Mouse (Mus musculus): ENCODE measurements around the gene Nipsnap1.

The Nipsnap1 gene

DNA sequence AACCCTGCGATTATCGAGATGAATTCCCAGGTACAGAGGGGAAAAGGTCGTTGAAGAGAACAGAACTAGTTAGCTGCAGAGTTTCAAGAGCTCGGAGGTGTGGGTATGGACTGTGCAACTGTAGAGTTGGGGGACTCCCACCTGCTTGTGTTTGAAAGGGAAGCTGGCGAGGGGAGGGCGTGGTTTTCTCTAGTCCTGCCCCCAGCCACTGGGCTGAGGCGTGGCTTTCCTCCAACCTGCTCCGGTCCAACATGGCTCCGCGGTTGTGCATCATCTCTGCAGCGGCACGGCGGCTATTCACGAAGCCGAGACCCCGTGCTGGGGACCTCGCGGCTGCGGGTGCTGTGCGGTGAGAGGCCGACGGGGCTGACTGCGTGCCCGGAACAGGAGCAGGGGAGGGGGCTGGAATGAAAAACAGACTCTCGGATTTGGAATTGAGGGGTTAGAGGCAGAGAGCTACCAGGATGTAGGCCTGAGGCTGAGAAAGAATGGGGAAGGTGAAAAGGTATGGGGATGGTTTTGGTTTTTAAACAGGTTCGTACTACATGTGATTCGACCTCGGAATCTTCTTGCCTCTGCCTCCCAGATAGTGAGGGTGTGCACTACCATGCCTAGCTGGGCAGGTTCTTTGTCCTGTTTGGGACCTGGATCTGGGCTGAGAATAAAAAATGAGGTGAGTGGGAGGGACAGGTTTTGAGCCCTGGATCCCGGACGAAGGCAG, at the start of gene Nipsnap1:
TSS of gene Nipsnap1 (plus strand) at position 197 of the 721 bp plus-strand sequence.
- DNase-seq (ENCODE audit: low spot score in 2 of 2) = peak; percentile 50 to 73

DNA sequence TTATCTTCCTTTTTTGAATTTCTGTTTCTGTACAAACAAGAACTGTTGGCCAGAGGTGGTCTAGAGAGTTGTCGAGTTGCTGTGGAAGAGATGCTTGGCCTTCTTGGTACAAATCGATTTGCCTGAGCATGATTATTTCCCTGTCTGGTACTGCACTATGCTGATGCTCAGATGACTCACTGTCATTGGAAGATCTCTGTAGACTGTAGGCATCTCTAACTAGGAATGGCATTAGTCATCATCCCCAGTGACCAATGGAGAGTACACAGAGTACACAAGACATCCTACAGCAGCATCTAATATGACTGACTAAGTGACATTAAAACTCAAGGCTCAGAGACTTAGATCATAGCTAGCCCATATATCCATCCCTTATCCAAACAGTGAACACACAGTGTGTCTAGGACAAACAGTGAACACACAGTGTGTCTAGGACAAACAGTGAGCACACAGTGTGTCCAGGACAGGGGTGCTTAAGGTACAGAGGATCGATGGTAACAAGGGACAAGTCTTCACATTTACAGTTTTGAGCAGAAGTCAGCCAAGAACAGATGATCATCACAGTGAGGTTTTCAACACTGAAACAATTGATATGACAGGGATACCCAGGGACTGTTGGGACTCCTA, 47.5 kb upstream of the Nipsnap1 start:
- DNase-seq (ENCODE audit: low spot score in 2 of 2) = no peak

DNA sequence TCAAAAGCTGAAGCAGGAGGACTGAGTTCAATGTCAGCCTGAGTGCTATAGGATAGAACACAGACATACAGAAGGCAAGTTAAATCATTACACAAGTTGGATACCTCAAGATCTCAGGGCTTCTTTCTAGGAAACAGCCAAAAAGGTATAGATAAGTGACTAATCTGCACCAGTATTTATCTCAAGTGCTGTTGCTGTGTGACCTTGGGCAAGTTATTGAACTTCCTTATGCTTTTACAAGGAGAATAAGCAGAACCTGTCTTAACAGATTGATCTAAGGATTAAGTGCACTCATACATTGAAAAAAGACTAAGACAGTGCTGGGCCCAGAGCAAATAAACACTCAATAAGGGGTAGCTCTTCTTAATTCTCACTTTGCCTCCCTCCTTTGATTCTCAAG, 46.4 kb upstream of the Nipsnap1 start:
- no peak for DNase-seq (ENCODE audit: low spot score in 2 of 2)

DNA sequence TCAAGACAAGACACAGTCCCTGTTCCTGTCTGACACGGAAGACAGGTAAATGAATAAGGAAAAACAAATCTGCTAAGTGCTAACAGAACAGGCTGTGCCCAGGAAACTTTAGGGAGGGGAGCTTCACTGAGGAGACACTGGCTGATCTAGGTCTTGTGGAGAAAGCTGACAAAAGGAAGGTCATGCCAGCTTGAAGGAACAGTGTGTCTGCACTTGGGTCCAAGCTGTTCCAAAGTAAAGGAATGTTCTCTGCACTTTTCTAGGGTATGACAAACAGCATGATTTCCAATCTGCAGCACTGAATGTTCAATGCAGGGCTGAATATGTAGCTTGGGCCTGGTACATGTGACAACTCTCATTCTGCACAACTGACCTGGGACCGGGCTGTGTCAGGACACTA, 45.8 kb upstream of the Nipsnap1 start:
- DNase-seq (ENCODE audit: low spot score in 2 of 2) = no peak

DNA sequence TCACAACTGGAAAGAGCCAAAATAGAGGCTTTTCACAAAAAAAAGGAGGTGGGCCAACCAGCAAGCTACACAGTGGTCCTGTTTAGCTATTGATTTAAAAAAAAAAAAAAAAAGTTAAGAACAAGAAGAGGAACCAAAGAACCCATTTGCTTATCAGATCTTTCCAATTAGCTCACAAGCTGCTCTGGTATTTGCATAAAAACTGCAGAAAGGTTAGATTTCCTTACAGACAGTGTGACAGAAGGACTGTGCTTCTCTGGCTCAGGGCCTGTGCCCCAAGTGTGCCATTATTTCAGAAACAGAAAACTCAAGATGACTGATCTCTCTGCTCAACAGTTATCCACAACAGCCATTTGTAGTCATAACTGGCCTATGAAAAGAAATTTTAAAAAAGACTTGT, 42.7 kb upstream of the Nipsnap1 start:
- no peak for DNase-seq (ENCODE audit: low spot score in 2 of 2)

DNA sequence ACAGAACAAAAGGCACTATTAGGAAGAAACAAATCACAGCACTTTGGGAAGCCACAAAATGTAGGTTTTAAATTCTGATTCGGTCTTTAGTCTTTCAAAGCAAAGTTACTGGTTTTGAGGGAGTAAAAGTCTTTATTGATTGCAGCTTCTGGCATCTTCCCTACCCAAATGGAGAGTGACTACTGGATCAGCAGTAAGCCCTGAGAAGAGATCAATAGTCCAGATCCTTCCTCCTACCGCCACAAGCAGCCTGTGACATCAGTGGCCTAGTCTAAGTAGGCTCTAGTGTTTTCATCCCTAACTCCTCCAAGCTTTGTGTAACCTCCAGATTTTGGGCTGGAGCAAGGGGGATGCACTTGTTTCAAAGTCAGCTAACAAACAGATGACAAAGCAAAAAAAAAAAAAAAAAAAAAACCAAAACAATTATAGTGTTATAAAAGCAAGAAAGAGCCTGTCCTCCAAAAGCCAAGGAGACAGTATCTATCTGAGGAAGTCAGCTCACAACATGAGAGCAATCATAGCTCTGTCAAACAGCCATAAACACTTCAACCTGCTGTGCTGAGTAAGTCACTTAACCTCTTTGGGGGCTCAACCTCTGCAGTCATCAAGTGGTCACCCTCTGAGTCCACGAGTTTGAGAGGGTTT, 40.3 kb upstream of the Nipsnap1 start:
- DNase-seq (ENCODE audit: low spot score in 2 of 2) = no peak

DNA sequence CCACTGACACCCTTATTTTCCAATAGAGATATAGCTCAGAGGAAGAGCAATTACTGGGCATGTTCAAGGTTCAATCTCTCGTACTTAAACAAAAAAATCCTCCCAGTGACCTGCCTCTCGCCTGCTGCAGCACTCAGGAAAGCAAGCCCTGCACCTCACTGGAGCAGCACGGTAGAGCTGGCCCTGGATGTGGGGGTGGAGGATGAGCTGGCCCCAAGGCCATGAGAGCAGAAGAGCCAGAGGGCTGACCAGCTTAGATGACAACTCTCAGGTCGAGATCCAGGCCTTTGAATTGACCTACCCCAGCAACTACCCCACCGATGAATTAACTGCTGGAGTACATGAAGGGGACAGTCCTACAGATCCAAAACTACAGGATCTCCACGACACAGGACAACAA, 38.3 kb upstream of the Nipsnap1 start:
- DNase-seq (ENCODE audit: low spot score in 2 of 2) = no peak

DNA sequence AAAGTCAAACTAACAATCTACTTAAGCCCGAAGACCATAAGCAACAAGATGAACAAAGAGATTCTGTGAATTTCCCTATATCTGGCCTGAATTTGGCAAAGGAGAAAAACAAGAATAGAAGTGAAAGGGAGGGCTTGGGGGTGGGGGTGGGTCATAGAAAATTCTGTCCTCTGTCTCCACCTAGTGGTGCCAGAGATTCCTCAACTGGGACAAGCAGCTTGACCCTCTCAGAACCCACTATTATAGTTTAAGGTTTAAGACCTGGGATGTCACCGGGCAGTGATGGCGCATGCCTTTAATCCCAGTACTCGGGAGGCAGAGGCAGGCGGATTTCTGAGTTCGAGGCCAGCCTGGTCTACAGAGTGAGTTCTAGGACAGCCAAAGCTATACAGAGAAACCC, 37.0 kb upstream of the Nipsnap1 start:
- DNase-seq (ENCODE audit: low spot score in 2 of 2) = peak in 1 of 2 experiments; percentile 10

DNA sequence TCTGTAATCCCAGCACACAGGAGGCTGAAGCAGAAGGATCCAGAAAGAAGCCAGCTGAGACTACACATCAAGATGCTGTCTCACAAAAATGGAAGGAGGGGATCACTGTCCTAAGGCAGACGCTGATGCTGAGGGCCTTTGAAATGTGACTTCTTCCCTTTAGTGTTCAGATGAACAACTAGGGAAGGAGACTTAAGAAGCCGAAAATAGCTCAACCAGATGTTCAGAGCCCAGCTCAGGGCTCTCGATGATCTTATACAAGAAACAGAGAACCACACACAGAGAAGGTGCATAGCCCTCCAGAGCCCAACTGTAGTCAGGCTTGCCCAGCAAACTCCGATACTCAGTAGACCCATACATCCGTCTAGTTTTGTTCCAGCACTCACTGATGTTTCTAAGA, 36.4 kb upstream of the Nipsnap1 start:
- DNase-seq (ENCODE audit: low spot score in 2 of 2) = no peak

DNA sequence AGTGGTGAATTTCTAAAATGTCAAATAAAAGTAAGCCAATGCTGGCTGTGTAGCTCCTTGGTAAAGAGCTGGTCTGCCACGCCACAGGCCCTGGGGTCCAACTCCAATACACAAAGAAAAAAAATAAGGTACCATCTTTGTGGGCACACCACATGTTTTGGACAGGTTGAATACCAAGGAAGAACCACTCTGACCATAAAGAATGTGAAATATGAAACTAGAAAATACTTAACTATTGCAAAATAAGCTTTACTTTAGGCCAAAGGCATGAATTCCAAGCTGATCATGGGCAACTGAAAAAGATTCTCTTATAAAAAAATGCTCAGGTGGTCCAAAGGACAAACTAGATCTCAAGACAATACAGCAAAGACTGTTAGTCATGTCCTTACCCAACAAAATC, 35.5 kb upstream of the Nipsnap1 start:
- no peak for DNase-seq (ENCODE audit: low spot score in 2 of 2)

DNA sequence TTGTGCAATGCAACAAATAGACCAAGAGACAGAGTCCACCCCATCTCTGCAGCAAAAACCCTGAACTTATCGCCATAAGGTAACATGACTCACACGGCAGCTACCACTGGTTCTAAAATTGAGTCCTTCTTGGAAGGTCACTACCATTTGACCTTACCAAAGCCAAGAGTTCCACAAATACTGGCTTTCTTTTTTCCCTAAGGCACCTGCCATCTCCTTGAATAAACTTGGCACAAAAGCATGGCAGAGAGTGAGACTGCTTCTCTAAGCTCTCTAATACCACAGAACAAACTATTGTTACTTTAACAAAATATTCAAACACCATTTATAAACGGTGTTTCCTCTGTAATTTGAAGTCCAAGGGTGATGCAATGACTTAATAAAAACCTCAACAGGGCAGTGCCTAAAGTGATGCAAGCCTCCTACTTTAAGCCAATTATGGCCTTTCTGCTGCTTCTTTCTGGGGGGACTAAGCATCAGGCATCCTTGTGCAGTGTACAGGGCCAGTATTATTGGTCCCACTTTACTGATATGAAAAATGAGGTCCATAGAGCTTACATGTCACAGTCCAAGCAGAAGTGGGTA, 32.7 kb upstream of the Nipsnap1 start:
- DNase-seq (ENCODE audit: low spot score in 2 of 2) = no peak

DNA sequence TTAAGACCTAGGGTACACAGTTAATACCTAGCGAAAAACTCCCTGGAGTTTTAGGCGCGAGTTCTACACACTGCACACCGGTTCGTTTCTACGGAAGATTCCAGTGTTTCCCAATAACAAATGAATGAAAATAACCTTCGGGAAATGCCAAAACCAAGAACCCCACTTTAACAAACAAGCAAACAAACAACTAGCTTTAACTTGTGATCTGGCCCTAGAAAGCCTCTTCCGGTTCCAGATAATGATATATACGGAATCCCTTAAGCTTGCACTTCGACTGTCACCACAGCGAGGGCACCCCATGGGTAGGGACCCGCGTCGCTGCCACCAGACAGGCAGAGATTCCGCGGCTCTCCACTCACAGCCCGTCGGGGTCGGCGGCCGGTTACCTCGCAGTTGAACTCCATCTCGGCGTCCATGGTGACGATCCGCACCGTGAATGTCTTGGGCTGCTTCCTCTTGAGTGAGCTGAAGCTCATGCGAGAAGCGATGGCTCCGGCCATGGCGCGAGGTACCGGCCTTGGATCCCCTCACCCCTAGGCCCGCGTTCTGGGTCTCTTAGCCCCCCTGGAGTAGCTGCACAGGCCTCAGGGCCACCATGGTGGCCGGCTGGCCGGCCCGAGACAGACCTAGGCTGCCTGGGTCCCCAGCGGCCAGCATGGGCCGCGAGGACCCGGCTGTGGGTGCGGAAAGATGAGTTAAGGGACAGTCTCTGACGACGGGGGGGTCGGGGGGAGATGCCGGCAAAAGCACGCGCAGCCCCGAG, 25.1 kb upstream of the Nipsnap1 start:
- DNase-seq (ENCODE audit: low spot score in 2 of 2) = peak in 1 of 2 experiments; percentile 19

DNA sequence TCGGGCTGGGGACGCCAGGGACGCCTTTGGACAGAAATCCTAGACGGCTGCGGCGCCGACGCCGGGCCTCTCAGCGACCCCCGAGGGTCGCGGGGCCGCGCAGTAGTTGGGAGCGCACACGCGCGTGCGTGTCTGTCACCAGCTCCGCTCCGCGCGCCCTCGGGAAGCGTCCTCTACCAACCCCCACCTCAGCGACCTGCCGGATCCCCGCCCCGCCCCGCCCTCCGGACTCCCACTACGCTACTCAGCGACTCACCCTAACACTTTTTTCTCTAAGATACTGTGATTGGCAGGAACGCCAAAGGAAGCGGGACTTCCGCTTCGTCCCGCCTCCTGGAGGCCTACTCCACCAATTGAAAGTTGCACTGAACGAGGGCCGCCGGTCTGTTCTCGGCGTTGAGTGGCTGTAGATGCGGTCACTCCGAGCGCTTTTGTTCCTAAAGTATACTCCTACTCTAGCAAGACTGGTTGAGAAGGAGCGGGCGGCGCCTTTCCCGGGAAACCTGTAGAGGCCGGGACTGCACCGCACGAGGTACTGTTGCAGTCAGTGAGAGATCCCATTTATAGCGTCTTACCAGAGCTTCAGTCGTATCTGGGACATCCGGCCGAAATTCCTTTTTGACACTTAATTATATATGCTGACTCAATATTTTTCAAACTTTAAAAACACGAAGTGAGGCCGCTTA, 24.4 kb upstream of the Nipsnap1 start, which contains the start of gene Nf2:
TSS of gene Nf2 (minus strand) at position 279 of the 686 bp plus-strand sequence.
- DNase-seq (ENCODE audit: low spot score in 2 of 2) = peak; percentile 98 to 99

DNA sequence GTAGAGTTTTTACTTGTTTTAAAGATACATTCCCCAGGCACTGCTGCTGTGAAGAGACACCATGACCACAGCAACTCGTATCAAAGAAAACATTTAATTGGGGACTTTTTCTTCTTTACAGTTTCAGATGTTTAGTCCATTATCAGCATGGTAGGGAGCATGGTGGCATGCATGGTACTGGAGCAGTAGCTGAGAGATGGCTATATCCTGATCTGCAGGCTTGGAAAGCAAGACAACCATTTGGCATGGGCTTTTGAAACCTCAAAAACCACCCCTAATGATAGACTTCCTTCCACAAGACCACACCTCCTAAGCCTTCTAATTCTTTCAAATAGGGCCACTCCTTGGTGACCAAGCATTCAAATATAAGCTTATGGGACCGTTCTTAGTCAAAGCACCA, 23.3 kb upstream of the Nipsnap1 start:
- no peak for DNase-seq (ENCODE audit: low spot score in 2 of 2)

DNA sequence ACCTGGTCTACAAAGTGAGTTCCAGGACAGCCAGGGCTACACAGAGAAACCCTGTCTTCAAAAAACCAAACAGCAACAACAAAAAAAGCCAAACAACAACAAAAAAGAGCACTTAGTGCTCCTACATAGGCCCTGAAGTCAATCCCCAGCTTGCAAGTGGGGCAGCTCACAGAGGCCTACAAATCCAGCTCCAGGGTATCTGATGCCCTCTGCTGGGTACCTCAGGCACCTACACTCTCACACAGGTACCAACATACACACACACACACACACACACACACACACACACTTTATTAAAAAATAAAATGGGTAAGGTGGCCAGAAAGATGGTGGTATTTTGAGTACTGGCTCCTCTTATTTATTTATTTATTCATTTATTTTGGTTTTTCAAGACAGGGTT, 20.7 kb upstream of the Nipsnap1 start:
- DNase-seq (ENCODE audit: low spot score in 2 of 2) = no peak

DNA sequence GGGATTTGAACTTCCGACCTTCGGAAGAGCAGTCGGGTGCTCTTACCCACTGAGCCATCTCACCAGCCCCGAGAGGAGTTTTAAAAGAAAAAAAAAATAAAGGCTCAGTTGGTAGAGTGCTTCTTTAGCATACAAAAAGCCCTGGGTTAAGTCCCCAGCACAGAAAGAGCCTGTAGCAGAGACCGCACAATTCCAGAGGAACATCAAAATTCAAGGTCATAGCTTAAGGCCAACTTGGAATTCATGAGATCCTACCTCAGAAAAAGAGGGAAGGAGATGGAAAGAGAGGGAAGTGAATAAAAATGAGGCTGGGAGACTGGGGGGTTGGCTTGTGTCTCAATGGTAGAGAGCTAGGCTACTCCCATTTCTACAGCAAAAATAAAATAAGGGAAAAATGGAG, 19.6 kb upstream of the Nipsnap1 start:
- no peak for DNase-seq (ENCODE audit: low spot score in 2 of 2)

DNA sequence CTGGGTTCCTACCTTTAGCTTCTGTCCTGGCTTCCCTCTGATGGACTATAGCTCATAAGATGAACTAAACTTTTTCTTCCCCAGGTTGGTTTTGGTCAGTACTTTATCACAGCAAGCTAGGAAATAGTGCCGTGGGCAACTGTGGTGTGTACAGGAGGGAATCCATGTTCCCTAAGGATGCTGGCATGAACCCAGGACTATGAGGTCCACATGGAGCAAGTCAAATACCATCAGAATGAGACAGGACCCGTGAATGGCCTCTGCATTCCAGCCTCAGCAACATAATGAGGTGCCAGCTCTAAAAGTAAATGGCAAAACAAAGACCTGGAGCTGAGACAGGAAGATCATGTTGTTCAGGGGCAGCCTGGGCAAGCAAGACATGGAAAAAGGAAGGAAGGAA, 15.3 kb upstream of the Nipsnap1 start:
- DNase-seq (ENCODE audit: low spot score in 2 of 2) = no peak

DNA sequence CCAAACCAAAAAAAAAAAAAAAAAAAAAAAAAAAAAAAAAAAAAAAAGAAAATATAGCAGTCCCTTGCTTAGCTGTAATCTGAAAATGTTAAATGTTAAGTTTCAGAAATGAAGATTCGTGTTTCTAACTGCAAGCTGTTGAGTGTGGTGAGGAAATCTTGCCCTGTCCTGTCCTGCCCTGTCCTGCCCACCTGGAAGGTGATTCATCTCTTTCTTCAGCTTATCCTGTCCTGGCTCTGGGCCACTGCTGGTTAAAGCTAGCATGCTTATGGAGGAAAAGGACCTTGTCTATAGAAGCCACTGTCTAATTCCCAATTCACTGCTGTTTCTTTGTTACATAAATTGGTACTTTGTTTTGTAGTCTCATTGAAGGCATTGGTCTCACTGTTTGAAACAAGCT, 12.8 kb upstream of the Nipsnap1 start:
- DNase-seq (ENCODE audit: low spot score in 2 of 2) = no peak

DNA sequence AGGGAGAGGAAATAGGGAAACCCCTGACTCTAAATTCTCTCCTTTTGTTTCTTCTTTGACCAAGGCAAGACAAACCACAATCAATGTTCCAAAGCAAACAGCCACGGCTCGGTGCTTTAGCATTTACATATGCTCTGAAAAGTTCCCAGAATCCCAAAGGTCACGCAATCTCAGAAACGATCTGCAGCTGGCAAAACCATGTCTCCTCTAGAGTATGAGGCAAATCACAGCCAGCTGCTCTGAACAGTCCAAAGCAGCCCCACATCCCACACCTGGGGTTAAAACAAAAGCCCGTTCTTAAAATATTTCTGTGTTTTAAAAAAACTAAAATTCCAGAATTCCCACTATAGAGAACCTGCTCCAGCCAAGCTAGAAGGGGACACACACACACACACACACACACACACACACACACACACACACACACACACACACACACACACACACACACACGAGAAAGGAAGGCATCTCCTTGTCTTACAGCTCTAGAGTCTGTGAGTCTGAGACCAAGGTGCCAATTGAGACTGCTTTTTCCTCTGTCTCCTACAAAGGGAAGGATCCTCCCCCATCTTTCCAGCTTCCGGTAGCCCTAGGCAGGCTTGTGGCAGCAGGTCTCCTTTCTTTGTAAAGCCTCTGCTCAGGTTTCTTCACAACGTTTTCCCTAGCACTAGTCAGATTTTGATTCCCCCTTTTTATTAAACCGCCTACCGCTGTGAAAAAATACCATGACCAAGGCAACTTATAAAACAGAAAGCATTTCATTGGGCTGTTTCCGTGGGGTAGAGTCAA, 11.7 kb upstream of the Nipsnap1 start:
- no peak for DNase-seq (ENCODE audit: low spot score in 2 of 2)

DNA sequence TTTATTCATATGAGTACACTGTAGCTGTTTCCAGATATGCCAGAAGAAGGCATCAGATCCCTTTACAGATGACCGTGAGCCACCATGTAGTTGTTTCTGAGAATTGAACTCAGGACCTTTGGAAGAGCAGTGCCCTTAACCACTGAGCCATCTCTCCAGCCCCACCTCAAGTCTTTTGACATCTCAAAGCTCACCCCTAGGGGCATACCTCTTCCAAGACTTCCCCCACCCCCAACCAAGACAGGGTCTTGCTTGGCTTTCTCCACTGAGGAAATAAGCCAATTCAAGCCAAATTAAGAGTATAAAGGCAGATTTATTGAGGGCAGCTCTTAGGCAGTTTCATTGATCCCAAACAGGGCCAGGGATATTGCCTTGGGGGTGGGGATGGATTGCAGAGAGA, 11.0 kb upstream of the Nipsnap1 start:
- no peak for DNase-seq (ENCODE audit: low spot score in 2 of 2)

All from frontal cortex, postnatal 14 days (tissue).